Mouse (Mus musculus) liver, embryonic 14.5 days (tissue): ENCODE results near the gene Mapk13.

ENCODE experiments used
- CTCF ChIP-seq: IDR thresholded peaks from 2 replicates; pipeline ENCODE4 v1.5.1; 2016; ENCODE audit warnings: antibody characterized with exemption, low read depth, control low read depth
- EP300 ChIP-seq: IDR thresholded peaks from 2 replicates; pipeline ENCODE4 v1.6.1; 2016; ENCODE audit warnings: antibody characterized with exemption, low read depth

GRCm38 (mm10) chr17:28769121-28769874, at the start of gene Mapk13:
- no peak for TF ChIP-seq CTCF
- TF ChIP-seq EP300, result no peak
